Mouse (Mus musculus): ENCODE data around the gene Fads2.

DNA sequence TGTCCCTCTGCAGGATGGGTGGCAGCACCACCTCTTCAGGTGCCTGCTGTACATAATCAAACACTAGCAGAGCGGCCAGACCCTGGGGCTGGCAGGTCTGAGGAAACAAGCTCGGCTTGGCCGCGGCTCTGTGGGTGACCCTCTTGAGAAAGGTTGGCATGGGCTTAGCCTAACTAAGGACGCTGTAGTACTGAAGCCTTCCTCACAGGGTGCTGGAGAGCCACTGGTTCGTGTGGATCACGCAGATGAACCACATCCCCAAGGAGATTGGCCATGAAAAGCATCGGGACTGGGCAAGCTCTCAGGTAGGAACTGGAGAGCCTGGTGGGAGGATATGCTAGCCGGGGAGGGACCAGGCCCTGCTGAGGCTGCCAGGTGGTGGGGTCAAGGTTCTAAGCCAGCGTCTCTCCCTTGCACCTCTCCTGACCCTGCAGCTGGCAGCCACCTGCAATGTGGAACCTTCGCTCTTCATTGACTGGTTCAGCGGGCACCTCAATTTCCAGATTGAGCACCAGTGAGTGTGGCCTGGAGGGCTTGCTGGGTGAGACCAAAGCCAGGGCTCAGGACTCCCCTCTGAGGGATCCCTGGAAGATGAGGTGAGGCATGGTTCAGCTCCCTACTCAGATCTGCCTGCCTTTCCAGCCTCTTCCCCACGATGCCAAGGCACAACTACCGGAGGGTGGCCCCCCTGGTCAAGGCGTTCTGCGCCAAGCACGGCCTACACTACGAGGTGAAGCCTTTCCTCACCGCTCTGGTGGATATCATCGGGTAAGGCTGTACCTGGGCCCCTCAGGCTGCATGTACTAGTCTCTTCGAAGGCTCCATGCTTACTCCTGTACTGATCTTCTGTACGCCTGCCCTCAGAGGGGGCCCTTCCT lies 45.5 kb downstream of the Fads2 start:
- no peak for TF ChIP-seq CTCF (IDR thresholded peaks at IDR 0.05; ENCODE audit: borderline replicate concordance, insufficient read depth, low read depth, low read length)
- TF ChIP-seq POLR2A (IDR thresholded peaks at IDR 0.05; ENCODE audit: borderline replicate concordance, insufficient read depth, low read length) = no peak

All from cerebellum, adult 2 months (tissue).